Mouse (Mus musculus) kidney, embryonic 16.5 days (tissue): ENCODE results near the gene Cmpk1. TPM values are rescaled to one million over a fixed set of nuclear protein-coding genes. Genes with fewer than 3 reads are reported as not detected.
A peak's percentile ranks its signal among the peaks of the same experiment; 100 is the strongest.
"Not testable (repeated sequence)": the region's sequence is repeated elsewhere in the genome, so short reads cannot be mapped to it uniquely, and the experiment has no call there.

Source experiments
- ATAC-seq: fragments of 200-750 bp; cut with Nextera tagmentation; 2 replicates; pipeline ENCODE4 v1.8.0; 2017; ENCODE audit warnings: moderate TSS enrichment; ENCODE audit not compliant: low FRiP score, low TSS enrichment
- H3K27ac ChIP-seq: fragments of 300-500 bp; sonication (generic); 2 replicates; pipeline ENCODE4 v1.5.1; 2014; ENCODE audit warnings: low read length
- H3K27me3 ChIP-seq: fragments of 300-500 bp; sonication (generic); 2 replicates; pipeline ENCODE4 v1.6.1; 2014; ENCODE audit warnings: low read length, control low read depth, mixed read lengths; ENCODE audit not compliant: insufficient read depth
- H3K36me3 ChIP-seq: fragments of 300-500 bp; sonication (generic); 2 replicates; pipeline ENCODE4 v1.6.1; 2014; ENCODE audit warnings: low read length, control low read depth, mixed read lengths; ENCODE audit not compliant: insufficient read depth
- H3K4me1 ChIP-seq: fragments of 300-500 bp; sonication (generic); 2 replicates; pipeline ENCODE4 v1.6.1; 2014; ENCODE audit warnings: low read length, control low read depth, mixed read lengths; ENCODE audit not compliant: insufficient read depth
- H3K4me2 ChIP-seq: fragments of 300-500 bp; sonication (generic); replicated peaks from 2 replicates; pipeline ENCODE4 v1.6.1; 2014; ENCODE audit warnings: low read depth, low read length
- H3K4me3 ChIP-seq: fragments of 300-500 bp; sonication (generic); 2 replicates; pipeline ENCODE4 v1.5.1; 2014; ENCODE audit warnings: mild to moderate bottlenecking, low read length
- H3K9ac ChIP-seq: fragments of 300-500 bp; sonication (generic); replicated peaks from 2 replicates; pipeline ENCODE4 v1.6.1; 2014; ENCODE audit warnings: low read length
- H3K9me3 ChIP-seq: fragments of 300-500 bp; sonication (generic); 2 replicates; pipeline ENCODE4 v1.6.1; 2016; ENCODE audit warnings: low read length, control low read depth
- WGBS: fragments of 180-500 bp; shearing (Covaris S2); extraction: QIAGEN DNeasy Blood & Tissue Kit; methylation state at CpG from one replicate; pipeline ENCODE4 v1.1.7; 2014; 5-methylcytosine and 5-hydroxymethylcytosine counted together
- polyA plus RNA-seq: library from polyadenylated mRNA; unstranded; fragments of >200 nt; fragmentation: Nextera tagmentation; extraction: Ambion mirVana; gene quantifications from 2 replicates; pipeline ENCODE4 v1.2.1, GENCODE M21; 2015

Cmpk1 gene
- polyA plus RNA-seq, 1 experiment from 2014 or later, result 89.1 TPM

- Histone ChIP-seq H3K36me3 (no peaks in the 10 kb centered on the region), H3K9ac (peak overlapping the region; percentile 91), H3K4me1 (peaks cover 11% of the 10 kb centered on the region), H3K4me3 (peak overlapping the region; percentile 77), H3K27me3 (no peaks in the 10 kb centered on the region), H3K27ac (peak overlapping the region; percentile 99), H3K9me3 (no peaks in the 10 kb centered on the region), H3K4me2 (peak overlapping the region; percentile 73)
- peak; percentile 52 for ATAC-seq
- WGBS, result under 1% methylated on average over 8 of the region's 8 CpGs
Observed at GRCm38 (mm10) chr4:114986211-114986590, 840 bp downstream of the Cmpk1 start.

- H3K36me3 ChIP-seq, result no peaks in the 10 kb centered on the region
- no peak for ATAC-seq
- H3K4me2 ChIP-seq, result no peak overlapping the region
- no peak overlapping the region for H3K4me3 ChIP-seq
- no peaks in the 10 kb centered on the region for H3K9me3 ChIP-seq
- H3K4me1 ChIP-seq, result peaks cover 11% of the 10 kb centered on the region
- WGBS, result 89% methylated on average over 1 of the region's 1 CpGs
- no peak overlapping the region for H3K27ac ChIP-seq
- no peak overlapping the region for H3K9ac ChIP-seq
- H3K27me3 ChIP-seq, result no peaks in the 10 kb centered on the region
Observed at GRCm38 (mm10) chr4:114983020-114983419, 4.0 kb downstream of the Cmpk1 start.

GRCm38 (mm10) chr4:114982619-114983018 lies 4.4 kb downstream of the Cmpk1 start:
- ATAC-seq, result no peak
- Histone ChIP-seq H3K27ac (no peak overlapping the region), H3K9ac (no peak overlapping the region), H3K9me3 (no peaks in the 10 kb centered on the region), H3K27me3 (no peaks in the 10 kb centered on the region), H3K36me3 (no peaks in the 10 kb centered on the region), H3K4me1 (peaks cover 8% of the 10 kb centered on the region), H3K4me2 (no peak overlapping the region), H3K4me3 (no peak overlapping the region)
- WGBS, result 81% methylated on average over 1 of the region's 1 CpGs

- H3K9me3 ChIP-seq, result no peaks in the 10 kb centered on the region
- no peak for ATAC-seq
- no peaks in the 10 kb centered on the region for H3K4me1 ChIP-seq
- H3K4me2 ChIP-seq, result no peak overlapping the region
- no peaks in the 10 kb centered on the region for H3K36me3 ChIP-seq
- H3K27ac ChIP-seq, result no peak overlapping the region
- no peaks in the 10 kb centered on the region for H3K27me3 ChIP-seq
- no peak overlapping the region for H3K4me3 ChIP-seq
- 89% methylated on average over 1 of the region's 1 CpGs for WGBS
- no peak overlapping the region for H3K9ac ChIP-seq
Observed at GRCm38 (mm10) chr4:114973229-114973740, 13.8 kb downstream of the Cmpk1 start.

GRCm38 (mm10) chr4:114970736-114971135 lies 16.3 kb downstream of the Cmpk1 start:
- Histone ChIP-seq H3K9me3 (no peaks in the 10 kb centered on the region), H3K9ac (no peak overlapping the region)
- WGBS, result 95% methylated on average over 5 of the region's 5 CpGs

GRCm38 (mm10) chr4:114960881-114961280 lies 26.2 kb downstream of the Cmpk1 start:
- WGBS, result 55% methylated on average over 2 of the region's 2 CpGs
- not testable (repeated sequence) for H3K27me3 ChIP-seq

More at GRCm38 (mm10) chr4:114970736-114971135, 16.3 kb downstream of the Cmpk1 start:
- Histone ChIP-seq H3K36me3 (peaks cover 9% of the 10 kb centered on the region; the same call in 1 of the 2 replicates), H3K4me2 (no peak overlapping the region), H3K4me1 (no peaks in the 10 kb centered on the region), H3K27me3 (no peaks in the 10 kb centered on the region), H3K27ac (no peak overlapping the region), H3K4me3 (no peak overlapping the region)
- ATAC-seq, result no peak

GRCm38 (mm10) chr4:114959533-114959932 lies 27.5 kb downstream of the Cmpk1 start:
- Histone ChIP-seq H3K4me3 (no peak overlapping the region), H3K27ac (no peak overlapping the region), H3K9ac (no peak overlapping the region), H3K27me3 (no peaks in the 10 kb centered on the region), H3K9me3 (no peaks in the 10 kb centered on the region), H3K4me1 (no peaks in the 10 kb centered on the region), H3K36me3 (peaks cover 11% of the 10 kb centered on the region; the same call in 1 of the 2 replicates), H3K4me2 (no peak overlapping the region)
- 90% methylated on average over 2 of the region's 2 CpGs for WGBS
- ATAC-seq, result no peak

More at GRCm38 (mm10) chr4:114960881-114961280, 26.2 kb downstream of the Cmpk1 start:
- not testable (repeated sequence) for H3K27ac ChIP-seq, ATAC-seq, H3K9me3 ChIP-seq, H3K4me2 ChIP-seq, H3K9ac ChIP-seq, H3K4me3 ChIP-seq, H3K4me1 ChIP-seq
- peaks cover 20% of the 10 kb centered on the region for H3K36me3 ChIP-seq

GRCm38 (mm10) chr4:114958786-114959185 lies 28.3 kb downstream of the Cmpk1 start:
- Histone ChIP-seq H3K36me3 (peaks cover 11% of the 10 kb centered on the region; the same call in 1 of the 2 replicates), H3K4me3 (no peak overlapping the region), H3K9me3 (no peaks in the 10 kb centered on the region), H3K4me2 (no peak overlapping the region), H3K9ac (no peak overlapping the region), H3K4me1 (no peaks in the 10 kb centered on the region), H3K27ac (no peak overlapping the region), H3K27me3 (no peaks in the 10 kb centered on the region)
- no peak for ATAC-seq
- 87% methylated on average over 4 of the region's 4 CpGs for WGBS

- no peak overlapping the region for H3K4me2 ChIP-seq
- WGBS, result 82% methylated on average over 2 of the region's 2 CpGs
- no peak for ATAC-seq
- H3K9ac ChIP-seq, result no peak overlapping the region
- no peaks in the 10 kb centered on the region for H3K27me3 ChIP-seq
- H3K36me3 ChIP-seq, result peaks cover 11% of the 10 kb centered on the region; the same call in 1 of the 2 replicates
- no peak overlapping the region for H3K27ac ChIP-seq
- no peaks in the 10 kb centered on the region for H3K9me3 ChIP-seq
- no peak overlapping the region for H3K4me3 ChIP-seq
- H3K4me1 ChIP-seq, result no peaks in the 10 kb centered on the region
Observed at GRCm38 (mm10) chr4:114958231-114958630, 28.8 kb downstream of the Cmpk1 start.

GRCm38 (mm10) chr4:114957403-114957802 lies 29.6 kb downstream of the Cmpk1 start:
- no peak overlapping the region for H3K4me3 ChIP-seq
- no peak for ATAC-seq
- peaks cover 6% of the 10 kb centered on the region; the same call in 1 of the 2 replicates for H3K36me3 ChIP-seq
- no peak overlapping the region for H3K9ac ChIP-seq
- no peaks in the 10 kb centered on the region for H3K9me3 ChIP-seq
- H3K27me3 ChIP-seq, result no peaks in the 10 kb centered on the region
- H3K4me2 ChIP-seq, result no peak overlapping the region
- H3K4me1 ChIP-seq, result no peaks in the 10 kb centered on the region
- no peak overlapping the region for H3K27ac ChIP-seq
